Mouse (Mus musculus): ENCODE data around the gene 6030408B16Rik. TPM values are rescaled to one million over a fixed set of nuclear protein-coding genes. Genes with fewer than 3 reads are reported as not detected.
A peak's percentile ranks its signal among the peaks of the same experiment; 100 is the strongest.

The 6030408B16Rik gene
- total RNA-seq, 2 experiments from 2014 or later = 1.7 to 1.8 TPM

GRCm38 (mm10) chr15:101339537-101339936 is 46.5 kb downstream of the 6030408B16Rik start:
- intact Hi-C loops (cut with DNase I) = loop anchor here (2.0 to 5.0 kb wide), 3 partner anchors 179 to 728 kb away; no protein-coding TSS in a partner anchor

GRCm38 (mm10) chr15:101341797-101342515 is 48.9 kb downstream of the 6030408B16Rik start:
- intact Hi-C loops (cut with DNase I) = loop anchor here (2.0 kb wide), 2 partner anchors 47 to 111 kb away; no protein-coding TSS in a partner anchor
- DNase-seq = peak; percentile 57 to 68

More at GRCm38 (mm10) chr15:101339537-101339936, 46.5 kb downstream of the 6030408B16Rik start:
- DNase-seq = peak; percentile 88 to 92

Other genes with a start within 250 kb of the 6030408B16Rik start
- gene Gm47841, start 245.8 kb upstream of the 6030408B16Rik start, total RNA-seq (2021) = not detected
- 1 to 10 TPM; 2.3 to 2.8 TPM for gene Fignl2, start 214.6 kb upstream of the 6030408B16Rik start, total RNA-seq (2021)
- gene Ankrd33, start 177.5 kb upstream of the 6030408B16Rik start, total RNA-seq (2021) = not detected
- 10 to 100 TPM; 28.5 to 31.5 TPM for gene Acvrl1, start 164.7 kb upstream of the 6030408B16Rik start, total RNA-seq (2021)
- gene Acvr1b, start 119.1 kb upstream of the 6030408B16Rik start, total RNA-seq (2021) = 10 to 100 TPM; 14.5 to 14.7 TPM
- gene Grasp, start 69.0 kb upstream of the 6030408B16Rik start, total RNA-seq (2021) = 10 to 100 TPM; 12.9 to 14.0 TPM
- 10 to 100 TPM; 14.0 to 63.1 TPM for gene Nr4a1, start 38.9 kb upstream of the 6030408B16Rik start, total RNA-seq (2021)
- 10 to 100 TPM; 24.7 to 25.5 TPM for gene Atg101, start 8.9 kb upstream of the 6030408B16Rik start, total RNA-seq (2021)
- 1 to 10 TPM; 1.1 to 1.6 TPM for gene Krt80, start 77.0 kb downstream of the 6030408B16Rik start, total RNA-seq (2021)
- 1 to 10 TPM; 3.2 to 3.4 TPM for gene Krt7, start 117.8 kb downstream of the 6030408B16Rik start, total RNA-seq (2021)
- not detected for gene Krt87, start 145.6 kb downstream of the 6030408B16Rik start, total RNA-seq (2021)
- gene Krt88, start 154.5 kb downstream of the 6030408B16Rik start, total RNA-seq (2021) = not detected
- gene Krt81, start 170.5 kb downstream of the 6030408B16Rik start, total RNA-seq (2021) = not detected
- gene Krt86, start 180.3 kb downstream of the 6030408B16Rik start, total RNA-seq (2021) = not detected
- not detected for gene Krt83, start 198.3 kb downstream of the 6030408B16Rik start, total RNA-seq (2021)
- not detected for gene Gm49425, start 224.0 kb downstream of the 6030408B16Rik start, total RNA-seq (2021)
- gene Krt84, start 239.6 kb downstream of the 6030408B16Rik start, total RNA-seq (2021) = under 1 TPM in 1 of 2 experiments, not detected in 1; 0.15 TPM

All from heart, postnatal 14 days (tissue).